Mouse (Mus musculus) lung, postnatal 14 days (tissue): Measurements from ENCODE around the gene AC124502.3.
"Not testable (repeated sequence)": the region's sequence is repeated elsewhere in the genome, so short reads cannot be mapped to it uniquely, and the experiment has no call there.

Experiments used
- DNase-seq: peaks from one replicate; pipeline ENCODE4 v3.0.0; 2021

The AC124502.3 gene

DNA sequence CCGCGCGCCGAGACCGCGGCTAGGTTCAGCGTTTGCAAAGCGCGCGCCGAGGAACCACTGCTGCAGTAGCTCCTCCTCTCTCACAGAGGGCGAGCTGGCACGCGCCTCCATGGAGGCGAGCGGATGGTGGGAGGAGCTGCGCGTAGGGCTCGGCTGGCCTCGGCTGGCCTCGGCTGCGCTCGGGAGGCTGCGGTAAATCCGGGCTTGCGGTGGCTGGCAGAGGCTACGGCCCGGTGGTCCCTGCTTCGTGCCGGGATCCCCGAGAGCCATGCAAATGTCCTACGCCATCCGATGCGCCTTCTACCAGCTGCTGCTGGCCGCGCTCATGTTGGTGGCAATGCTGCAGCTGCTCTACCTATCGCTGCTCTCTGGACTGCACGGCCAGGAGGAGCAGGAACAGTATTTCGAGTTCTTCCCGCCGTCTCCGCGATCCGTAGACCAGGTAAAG is at the start of gene AC124502.3, which contains the start of gene B4gat1:
TSS of gene AC124502.3 (plus strand) at position 183 of the 448 bp plus-strand sequence.
TSS of gene B4gat1 (plus strand) at position 118 of the 448 bp plus-strand sequence.
- DNase-seq = peak; percentile 87

DNA sequence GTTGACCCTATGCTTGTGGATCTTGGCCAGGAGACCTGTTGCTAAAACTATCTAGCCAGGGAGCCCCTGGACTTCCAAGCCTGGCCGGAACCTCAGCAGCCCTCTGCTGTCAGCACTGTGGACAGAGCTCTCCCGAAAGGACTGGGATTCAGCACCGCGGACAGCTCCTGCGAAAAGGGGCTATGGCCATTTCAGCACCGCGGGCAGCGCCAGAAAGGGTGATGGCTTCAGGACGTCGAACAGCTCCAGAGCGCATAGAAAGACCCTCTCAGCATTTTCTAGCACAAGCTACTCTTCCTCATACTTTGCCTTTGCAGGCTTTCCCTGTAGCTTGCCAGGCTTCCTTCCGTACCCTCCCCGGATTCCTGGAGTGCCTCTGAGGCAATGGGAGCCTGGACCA is 49.7 kb upstream of the AC124502.3 start:
- peak; percentile 97 for DNase-seq

DNA sequence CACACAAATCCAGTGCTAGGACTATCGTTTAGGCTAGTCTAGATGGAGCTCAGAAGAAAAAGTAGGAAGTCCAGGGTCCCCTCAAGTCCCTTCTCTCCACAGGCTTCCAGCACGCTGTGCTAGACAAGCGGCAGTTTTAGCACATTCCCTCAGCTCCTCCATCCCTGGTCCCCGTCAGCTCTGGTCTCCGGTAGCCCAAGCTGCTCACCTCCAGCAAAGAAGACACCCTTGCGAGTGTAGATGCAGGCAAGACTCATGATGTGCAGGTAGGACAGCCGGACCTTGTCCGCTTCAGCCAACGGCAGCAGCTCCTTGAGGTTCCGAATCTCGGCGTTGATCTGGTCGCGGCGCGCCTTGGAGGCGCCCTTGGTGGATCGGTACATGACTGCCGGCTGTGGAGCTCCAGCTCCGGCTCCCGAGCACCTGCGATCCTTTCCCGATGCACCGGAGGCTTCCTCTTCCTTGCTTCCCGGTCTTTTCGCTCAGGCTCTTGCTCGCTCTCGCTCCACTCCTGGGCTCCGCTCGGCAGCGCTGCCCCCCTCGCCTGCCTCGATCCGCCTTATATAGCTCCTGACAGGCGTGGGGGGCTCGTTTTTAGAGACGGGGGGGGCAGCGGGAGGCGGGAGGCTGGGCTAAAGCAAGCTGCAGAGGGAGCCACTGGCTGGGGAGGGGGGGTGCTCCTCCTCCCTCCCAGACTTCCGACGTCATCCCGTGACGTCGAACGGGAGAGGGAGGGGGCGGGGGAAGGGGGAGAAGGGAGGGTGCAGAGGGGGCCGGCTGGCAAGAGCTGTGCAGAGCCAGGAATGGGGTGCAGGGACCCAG is 49.0 kb upstream of the AC124502.3 start:
- DNase-seq = no peak

DNA sequence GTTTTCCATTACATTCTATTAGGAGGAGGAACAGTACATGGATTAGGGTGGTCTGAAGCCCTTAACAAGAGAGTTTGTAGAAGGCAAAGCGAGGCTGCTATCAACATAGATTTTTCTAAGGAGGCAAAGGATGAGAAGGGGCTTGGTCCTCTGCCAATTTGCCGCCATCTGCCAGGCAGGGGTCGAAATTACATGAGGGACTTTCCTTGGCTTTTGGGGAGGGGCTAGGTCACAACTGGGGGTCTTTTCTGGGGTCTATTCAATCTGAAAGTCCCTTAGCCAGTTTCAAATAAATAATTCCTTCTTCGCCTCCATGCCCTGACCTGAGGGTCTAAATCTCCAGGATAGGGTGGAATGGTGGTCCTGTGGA is 48.5 kb upstream of the AC124502.3 start, which contains the start of gene Npas4:
TSS of gene Npas4 (minus strand) at position 61 of the 370 bp plus-strand sequence.
- no peak for DNase-seq

DNA sequence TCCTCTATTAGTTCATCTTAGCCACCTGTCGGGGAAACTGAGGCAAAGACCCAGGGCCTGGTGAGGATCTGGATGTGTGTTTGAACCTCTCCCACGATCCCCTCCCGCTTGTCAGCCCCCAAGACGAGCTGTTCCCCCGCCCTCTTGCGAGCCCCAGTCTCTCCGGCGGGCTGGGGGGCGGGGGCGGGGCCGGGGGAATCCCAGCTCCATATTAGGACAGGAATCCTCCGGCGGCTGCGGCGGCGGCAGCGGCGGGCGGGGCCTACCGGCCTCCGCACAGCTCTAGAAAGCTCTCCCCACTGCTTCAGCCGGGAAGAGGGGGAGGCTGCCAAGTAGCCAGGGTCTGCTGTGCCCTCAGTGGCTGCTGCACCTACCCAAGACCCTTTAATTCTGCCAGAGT is 48.0 kb upstream of the AC124502.3 start:
- DNase-seq = no peak

DNA sequence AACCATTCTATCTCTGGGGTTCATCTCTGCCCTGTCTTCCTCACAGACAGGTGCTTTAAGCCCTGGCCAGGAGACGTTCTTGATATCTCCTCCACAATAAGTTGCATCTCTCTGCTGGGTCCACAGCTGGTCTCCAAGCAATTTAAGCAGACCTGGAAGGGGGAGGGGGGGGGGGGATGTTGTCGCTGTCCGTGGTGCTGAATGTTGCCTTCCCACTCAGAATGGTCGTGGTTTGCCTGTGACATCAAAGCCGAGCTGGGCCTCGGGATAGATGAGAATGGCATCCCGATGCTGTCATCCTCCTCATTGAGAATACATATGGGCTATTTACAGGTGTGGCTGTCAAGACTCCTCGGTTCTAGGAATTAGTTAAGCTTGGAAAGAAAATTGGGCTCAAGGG is 46.3 kb upstream of the AC124502.3 start:
- DNase-seq = no peak

DNA sequence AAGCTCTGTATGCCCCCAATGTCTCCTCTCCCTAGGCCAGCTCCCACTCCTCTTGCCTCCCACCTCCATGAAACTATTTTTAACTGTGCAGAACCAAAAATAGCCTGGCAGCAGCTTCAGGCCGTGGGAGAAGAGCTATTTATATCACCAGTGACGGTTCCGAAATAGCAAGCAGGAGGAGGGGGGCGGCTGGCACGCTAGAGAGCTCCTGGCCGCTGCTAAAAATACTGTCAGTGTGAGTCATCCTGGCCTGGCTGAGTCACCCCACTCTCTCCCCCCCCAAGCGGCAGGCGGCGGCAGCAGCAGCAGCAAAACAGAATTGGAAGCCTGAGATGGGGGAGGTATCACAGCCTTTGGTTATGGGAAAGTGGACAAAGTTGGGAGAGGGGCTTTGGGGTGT is 45.8 kb upstream of the AC124502.3 start:
- peak; percentile 52 for DNase-seq

DNA sequence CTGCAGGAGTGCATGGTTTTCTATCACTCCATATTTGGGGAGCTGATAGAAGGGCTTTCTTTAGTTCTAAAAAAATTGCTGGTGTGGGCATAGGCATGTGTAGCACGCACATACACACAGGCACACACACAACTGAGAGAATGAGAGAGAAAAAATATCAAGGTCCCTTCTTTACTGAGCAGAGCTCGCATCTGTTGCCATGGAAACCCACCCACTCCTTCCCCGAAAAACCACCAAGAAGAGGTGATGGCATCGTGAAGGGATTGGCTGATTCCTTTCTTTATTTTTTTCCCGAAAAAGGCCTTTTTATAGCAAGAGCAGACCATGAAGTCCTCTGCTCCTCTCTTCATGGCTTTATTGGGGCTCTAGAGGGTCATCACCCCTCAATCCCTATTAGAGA is 44.6 kb upstream of the AC124502.3 start:
- no peak for DNase-seq

DNA sequence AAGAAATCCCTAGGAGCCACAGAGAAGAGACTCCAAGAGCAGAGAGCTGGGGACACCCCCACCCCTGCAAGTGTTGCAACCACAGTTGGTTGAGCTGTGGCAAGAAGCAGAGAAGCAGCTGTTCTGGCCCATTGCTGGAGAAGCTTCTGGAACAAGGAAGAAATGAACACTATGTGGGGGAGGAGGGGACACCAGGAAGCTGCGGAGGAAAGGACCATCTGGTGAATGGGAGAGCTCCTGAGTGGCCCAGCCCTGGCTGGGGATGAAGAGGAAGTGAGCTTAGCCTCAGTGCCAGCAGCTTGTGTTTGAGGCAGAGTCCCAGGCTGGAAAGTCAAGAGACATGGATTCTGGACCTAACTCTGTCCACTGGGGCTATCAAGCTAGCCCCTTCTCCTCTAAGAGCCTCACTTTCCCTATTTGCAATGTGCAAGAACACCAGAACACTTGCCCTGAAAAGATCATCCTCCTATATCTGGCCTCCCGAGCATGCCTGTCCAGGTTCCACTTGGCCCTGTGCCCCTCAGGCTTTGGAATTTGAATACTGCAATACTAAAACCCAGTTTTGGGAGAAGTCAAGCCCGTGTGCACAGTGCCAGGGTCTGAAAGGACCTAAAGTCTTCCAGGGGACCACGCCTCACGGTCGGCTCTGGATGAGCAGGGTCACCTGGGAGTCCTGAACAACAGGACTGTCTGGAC is 39.1 kb upstream of the AC124502.3 start:
- DNase-seq = no peak

DNA sequence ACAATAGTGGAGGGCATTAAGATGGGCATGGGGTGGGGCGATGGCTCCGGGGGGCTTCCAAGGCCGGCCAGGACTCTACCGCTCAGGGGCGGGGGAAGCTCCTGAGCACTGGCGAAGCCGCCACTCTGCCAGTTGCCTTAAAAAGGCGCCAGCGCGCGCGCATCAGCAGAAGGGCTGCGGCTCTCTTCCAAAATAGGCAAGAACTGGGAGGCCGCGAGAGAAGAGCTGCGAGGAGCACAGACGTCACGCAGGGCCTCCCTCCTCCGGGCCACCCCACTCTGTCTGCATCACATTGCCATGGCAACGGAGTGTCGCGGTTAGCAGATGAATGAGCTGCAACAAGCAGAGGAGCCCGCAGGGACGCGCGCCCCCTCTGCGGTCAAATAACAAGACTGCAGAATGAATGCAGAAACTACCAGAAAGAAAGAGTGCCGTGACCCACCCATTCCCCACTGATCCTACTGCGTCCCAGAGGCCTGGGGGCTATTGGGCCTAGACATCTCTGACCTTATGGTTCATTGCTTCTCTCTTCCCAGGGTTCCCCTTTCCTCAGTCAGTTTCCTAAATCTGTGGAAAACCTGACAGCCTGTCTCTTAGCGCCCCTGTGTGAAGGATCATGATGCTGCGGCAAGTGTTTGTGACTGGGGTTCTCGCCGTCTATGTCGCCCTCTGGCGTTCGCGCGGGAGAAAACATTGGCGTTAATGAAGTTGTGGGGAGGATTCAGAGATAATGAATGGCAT is 36.9 kb upstream of the AC124502.3 start:
- peak; percentile 76 for DNase-seq

DNA sequence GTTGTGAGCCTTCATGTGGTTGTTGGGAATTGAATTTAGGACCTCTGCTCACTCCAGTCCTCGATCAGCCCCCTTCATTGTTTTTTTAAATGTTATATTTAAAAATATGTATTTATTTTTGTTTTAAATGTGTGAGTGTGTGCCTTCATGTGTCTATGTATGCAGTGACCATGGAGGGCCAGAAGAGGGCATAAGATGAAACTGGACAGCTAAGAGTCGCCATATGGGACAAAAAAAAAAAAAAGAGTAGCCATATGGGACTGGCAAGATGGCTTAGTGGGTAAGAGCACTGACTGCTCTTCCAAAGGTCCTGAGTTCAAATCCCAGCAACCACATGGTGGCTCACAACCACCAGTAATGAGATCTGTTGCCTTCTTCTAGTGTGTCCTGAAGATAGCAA is 35.0 kb upstream of the AC124502.3 start:
- DNase-seq = not testable (repeated sequence)

DNA sequence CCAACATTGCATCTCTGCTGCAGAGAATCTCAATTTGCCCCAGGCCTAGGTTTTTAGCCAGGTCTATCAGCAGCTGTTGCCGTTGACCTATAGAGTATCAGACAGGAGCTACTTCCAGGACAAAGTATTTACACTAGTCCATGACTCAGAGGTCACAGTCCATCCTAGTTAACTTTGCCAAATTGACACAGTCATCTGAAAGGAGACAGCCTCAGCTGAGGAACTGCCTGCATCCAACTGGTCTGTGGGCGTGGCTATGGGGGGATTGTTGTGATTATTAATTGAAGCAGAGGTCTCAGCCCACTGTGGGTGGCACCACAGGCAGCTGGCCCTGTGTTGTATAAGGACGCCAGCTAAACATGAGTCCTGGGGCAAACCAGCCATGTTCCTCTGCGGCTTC is 33.8 kb upstream of the AC124502.3 start:
- DNase-seq = no peak

DNA sequence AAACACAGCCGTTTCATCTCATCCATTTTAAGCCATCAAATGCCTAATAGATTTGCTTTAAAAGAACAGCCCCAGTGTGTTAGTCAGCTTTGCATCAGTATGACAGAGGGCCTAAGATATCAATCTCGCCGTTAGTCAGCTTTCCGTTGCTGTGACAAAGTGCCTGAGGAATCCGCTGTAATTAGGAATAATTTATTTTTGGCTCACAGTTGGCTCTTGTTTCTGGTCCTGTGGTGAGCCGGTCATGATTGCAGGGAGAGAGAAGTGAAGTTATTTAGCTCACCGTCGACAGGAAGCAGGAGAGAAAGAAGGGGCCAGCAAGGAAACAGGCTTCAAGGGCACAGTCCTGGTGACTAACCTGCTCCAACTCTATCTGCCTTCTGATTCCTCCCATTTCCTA is 25.6 kb upstream of the AC124502.3 start:
- DNase-seq = no peak

DNA sequence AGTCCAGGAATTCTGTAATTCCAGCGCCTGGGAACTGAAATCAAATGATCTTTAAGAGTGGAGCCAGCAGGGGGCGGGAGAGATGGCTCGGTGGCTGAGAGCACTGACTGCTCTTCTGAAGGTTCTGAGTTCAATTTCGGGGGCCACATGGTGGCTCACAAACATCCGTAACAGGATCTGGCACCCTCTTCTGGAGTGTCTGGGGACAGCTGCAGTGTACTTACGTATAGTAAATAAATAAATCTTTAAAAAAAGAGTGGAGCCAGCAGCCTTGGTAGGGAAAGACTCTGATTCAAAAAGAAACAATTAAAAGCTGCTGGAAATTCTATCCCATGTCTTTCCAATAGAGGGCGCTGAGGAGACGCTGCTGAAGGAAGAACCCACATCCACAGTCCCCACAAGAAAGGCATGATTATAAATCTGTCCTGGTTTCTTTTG is 23.7 kb upstream of the AC124502.3 start:
- peak; percentile 44 for DNase-seq

DNA sequence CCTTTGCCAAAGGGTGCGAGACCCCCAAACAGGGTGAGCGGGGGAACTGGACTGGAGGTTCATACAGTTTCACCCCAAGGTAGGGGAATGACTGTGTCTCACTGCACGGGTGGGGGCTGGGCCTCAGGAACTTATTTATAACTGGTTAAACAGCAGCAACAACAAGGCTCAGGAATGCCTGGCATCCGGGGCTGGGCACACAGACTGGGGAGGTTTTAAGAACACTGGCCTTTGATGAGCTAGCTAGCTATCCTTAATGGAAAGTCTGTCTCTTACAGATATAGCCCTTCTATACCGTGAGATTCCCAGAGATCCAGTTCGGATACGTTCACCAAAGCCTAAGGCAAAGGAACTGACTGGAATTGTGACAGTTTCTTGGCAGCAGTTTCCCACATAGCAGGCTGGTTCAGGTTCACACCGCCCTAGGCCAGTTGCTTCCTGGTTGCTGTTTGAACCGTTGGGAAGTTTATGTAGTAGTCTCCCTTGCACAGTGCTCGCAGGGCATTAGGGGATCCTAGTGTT is 22.4 kb upstream of the AC124502.3 start:
- DNase-seq = peak; percentile 47

DNA sequence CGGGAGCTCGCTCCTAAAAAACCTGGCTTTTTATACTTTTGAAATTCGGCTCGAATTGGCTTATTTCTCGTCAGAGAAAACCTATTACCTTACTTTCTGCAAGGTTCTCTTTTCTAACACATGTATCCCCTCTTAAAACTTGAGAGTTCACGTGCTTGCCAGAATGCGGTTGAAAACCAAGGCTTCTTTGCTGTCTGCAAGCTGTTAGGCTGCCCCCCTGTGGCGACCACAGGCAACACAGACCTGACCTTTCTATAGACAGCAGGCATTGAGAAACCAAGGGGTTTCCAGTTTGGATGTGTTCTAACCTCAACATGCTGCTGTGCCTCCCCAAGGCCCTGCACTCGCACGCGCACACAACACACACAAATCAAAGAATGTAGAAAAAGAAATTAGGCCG is 21.9 kb upstream of the AC124502.3 start:
- peak; percentile 81 for DNase-seq

DNA sequence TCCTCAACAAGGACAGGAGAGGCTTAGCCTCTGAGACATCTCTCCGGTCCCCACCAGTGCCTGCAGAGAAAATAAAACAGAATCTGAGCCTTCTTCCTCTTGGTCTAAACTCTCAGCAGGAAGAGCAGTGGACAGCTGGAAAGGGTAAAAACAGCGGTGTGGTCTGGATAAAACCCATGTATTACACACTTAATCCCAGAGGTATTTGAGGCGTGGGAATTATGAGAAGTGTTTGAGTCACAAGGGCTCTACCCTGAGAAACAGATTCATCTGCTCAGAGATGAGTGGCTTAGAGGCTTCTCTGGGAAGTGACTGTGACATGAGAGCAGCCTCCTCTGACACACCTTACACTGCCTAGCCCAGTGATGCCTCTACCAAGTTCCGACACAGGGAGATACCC is 21.1 kb upstream of the AC124502.3 start:
- no peak for DNase-seq

DNA sequence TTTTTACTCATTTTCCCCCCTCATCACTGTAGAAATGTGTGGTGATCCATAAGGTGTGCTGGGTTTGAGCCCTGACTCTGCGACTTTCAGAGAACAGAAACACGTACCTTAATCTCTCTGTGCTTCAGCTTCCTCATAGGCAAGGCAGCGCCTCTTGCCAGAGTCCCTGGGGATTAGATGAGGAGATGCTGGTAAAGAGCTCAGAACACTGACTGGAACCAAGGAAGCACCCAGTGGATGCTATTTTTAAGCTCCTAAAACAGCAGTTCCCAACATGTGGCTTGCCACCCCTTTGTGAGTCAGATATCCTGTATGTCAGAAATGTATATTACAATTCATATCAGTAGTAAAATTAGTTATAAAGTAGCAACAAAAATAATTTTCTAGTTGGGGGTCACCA is 20.5 kb upstream of the AC124502.3 start:
- no peak for DNase-seq

DNA sequence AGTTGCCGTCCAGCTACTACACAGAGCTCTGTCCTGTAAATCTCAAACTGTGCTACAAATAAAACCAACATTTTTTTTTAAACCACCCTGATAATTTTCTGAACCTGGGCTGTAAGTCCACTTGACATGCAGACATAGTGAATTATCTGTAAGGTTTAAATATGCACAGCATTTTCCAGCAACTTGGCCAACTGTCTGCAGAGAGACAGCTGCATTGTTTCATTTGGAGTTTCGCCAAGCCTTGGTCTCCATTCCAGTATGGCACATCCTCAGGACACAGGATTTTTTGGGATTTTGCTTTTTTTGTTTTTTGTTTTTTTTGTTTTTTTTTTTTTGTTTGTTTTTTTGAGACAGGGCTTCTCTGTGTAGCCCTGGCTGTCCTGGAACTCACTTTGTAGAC is 17.3 kb upstream of the AC124502.3 start:
- DNase-seq = no peak

DNA sequence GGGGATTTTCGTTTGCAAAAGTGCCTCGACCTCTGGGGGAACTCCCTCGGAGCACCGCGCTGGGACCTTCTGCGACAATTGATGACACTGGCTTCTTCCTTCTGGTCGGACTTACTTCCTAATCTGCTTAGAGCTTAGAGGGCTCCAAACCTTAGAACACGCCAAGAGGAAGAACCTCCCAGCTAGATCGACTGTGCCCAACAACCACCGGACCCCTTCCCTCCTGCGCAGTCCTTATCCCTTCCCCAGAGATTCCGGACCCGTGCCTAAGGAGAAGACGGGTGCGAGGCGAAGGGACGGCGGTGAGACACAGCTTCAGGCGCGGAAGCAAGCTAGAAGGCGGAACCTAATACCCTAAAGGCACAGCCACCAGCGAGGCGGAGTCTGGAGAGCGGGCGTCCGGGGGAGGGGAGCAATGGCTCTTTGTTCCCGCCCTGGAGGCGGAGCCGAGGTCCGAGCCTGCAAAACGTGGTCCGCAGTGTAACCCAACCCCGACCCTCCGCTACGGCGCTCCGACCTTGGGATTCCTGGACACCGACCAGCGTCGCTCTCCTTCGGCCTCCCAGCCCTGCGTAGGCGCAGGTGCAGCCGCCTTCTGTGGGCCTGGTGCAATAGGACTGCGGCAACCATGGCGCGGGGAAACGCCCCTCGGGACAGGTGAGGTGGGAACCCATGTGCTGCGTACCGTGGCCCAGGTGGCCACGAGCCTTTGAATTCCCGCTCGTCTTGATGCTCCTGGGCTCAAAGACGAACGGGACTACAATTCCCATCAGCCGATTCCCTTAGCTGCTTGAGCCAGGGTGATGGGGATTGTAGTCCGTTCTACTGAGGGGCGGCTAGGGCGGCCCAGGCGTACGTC is 14.8 kb upstream of the AC124502.3 start, which contains the start of gene Slc29a2:
TSS of gene Slc29a2 (plus strand) at position 240 of the 859 bp plus-strand sequence.
- DNase-seq = peak; percentile 91

DNA sequence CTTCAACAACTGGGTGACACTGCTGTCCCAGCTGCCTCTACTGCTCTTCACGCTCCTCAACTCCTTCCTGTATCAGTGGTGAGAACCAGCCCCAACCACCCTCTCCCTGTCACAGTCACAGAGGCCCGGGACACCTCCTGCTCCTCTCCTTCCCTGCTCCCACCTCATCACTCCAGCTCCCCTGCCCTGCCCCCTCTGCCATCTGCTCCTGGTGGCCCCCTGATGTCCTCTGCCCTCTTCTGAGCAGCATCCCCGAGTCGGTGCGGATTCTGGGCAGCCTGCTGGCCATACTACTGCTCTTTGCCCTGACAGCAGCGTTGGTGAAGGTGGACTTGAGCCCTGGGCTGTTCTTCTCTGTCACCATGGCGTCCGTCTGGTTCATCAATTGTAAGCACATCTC is 12.6 kb upstream of the AC124502.3 start:
- no peak for DNase-seq

DNA sequence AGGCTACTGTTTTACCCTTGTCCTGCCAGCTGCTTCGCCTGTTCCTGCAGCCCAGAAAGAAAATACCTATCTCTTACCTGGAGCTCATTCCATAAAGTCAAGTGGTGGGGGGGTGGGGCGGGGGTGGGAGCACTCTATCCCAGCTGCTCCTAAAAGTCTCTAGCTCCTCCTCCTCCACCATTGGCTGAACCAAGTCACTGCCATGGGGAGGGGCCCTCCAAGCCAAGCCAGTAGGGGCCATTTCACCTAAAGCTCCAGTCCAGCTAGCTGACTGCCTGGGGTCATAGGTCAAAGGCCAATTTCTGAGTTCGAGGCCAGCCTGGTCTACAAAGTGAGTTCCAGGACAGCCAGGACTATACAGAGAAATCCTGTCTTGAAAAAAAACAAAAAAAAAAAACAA is 6.0 kb upstream of the AC124502.3 start:
- DNase-seq = no peak
